Mouse (Mus musculus): ENCODE data around the gene Zcchc2. TPM values are rescaled to one million over a fixed set of nuclear protein-coding genes. Genes with fewer than 3 reads are reported as not detected.

Gene Zcchc2
- total RNA-seq, 4 experiments from 2014 or later: 7.9 to 10.5 (median 10.0) TPM

DNA sequence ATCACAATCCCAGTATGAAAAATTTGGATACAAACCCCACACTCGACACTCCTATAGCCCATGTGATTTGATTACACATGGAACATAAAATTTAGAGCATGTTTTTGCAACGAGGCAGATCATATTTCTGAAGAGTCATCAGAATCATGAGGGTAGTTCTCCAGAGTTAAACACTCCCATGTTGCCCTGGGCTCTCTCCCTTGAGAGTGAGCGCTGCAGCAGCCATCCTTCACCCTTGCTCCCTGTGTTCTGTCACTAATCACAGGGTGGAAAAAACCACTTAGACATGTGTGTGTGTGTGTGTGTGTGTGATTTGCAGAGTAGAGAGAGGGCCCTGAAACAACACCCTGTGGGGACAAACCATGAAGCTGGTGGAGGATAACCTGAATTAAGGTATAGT, 2.0 kb upstream of the Zcchc2 start:
- DNase-seq (ENCODE audit: low spot score): no peak

- no peak for DNase-seq (ENCODE audit: low spot score)
Observed at GRCm38 (mm10) chr1:105988903-105989639, 1.1 kb upstream of the Zcchc2 start.

GRCm38 (mm10) chr1:105989640-105989984, 594 bp upstream of the Zcchc2 start:
- no peak for DNase-seq (ENCODE audit: low spot score)

GRCm38 (mm10) chr1:105990911-105991761, 930 bp downstream of the Zcchc2 start:
- peak; percentile 58 for DNase-seq (ENCODE audit: low spot score)

DNA sequence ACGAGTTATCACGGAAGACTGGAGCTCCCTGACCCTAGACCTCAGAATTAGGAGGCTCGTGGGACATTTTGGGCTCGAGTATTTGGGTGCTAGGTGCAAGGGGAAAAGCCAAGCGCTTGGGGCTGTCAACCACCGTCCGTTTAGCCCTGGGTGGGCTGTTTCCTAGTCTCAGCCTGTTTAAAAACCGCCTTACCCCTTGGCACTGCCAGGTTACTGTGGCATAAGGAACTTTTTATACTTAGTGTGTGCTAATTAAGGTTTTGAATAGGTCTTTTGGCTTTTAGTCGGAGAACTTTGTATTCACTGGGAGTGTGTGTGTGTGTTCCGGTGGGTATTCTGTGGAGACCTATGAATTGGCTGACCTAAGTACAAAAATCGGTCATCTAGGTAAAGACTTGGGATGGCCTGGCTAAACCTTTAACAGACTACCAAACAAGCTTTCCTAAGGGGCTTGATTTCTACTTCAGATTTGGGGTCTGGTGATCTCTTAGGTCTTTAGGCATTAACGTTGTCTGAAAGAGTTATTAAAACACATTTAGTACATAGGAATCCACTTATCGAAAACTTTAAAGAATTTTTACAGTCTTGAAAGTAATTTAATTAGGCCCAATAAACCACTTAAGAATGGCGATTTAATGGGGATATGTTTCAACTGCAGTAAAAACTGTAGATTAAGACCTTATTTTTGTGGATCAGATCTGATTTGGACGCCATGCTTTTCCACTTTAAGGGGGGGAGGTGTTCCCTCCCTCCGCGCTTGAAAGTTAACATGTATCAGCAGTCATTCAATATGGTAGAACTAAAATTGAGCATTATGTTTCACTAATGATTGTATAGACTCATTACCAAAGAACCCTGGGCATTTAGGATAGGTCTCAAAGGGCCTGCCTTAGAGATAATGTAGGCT, 2.0 kb downstream of the Zcchc2 start:
- no peak for DNase-seq (ENCODE audit: low spot score)

DNA sequence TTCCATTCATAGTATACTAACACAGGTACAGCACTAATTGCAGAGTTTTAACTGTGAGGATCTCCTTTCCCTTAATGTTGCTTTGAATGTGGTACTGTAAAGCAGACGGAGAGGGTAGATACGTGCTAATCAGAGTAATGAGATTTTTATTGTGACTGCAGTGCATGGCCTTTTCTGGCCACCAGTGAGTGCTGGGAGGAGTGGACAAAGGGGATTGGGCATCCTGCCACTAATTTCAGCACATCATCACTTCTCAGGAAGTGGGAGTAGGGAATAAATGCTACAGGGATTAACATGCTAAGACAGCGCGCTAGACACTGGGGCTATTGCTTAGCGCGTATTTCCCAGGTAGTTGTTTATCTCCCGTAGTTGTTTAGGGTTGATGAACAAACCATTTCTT, 3.0 kb downstream of the Zcchc2 start:
- peak; percentile 56 for DNase-seq (ENCODE audit: low spot score)

- DNase-seq (ENCODE audit: low spot score): peak; percentile 82
Observed at GRCm38 (mm10) chr1:105993601-105994209, 3.5 kb downstream of the Zcchc2 start.

DNA sequence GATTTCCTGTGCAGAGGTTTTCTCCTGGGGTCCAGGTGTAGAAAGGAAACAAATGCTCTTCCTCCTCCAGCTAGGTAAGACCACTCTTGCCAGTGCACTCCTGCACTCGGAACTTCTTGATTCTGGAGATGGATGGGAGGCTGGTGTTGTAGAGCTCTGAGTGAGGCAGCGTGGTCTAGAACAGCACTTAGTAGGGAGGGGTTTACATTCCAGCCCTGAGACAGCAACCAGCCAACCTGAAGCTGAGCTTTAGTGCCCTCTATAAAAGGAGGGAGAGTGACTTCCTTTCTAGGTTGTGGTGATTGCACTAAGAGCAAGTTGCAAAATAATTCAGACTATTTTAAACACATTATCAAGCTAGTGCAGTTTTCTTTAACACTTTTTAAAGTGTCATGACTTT, 5.8 kb downstream of the Zcchc2 start:
- no peak for DNase-seq (ENCODE audit: low spot score)

DNA sequence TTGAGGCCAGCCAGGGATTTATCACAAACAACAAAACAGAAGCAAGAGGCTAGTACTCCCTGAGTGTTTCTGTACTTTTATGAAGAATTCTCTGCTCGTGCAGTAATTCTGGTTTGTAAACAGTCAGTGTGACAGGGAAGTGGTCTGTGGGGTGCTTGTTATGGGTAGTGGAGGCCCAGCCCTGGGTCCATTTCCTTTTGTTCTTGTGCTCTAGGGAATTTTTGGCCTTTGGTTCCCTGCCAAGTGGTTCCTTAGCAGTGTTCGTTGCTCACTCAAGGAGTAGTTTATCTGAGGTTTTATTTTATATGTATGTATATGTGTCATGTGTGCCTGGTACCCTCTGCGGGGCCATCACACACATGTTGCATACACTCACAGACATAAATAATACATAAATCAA, 7.1 kb downstream of the Zcchc2 start:
- peak; percentile 50 for DNase-seq (ENCODE audit: low spot score)

GRCm38 (mm10) chr1:105999802-106000201, 9.6 kb downstream of the Zcchc2 start:
- no peak for DNase-seq (ENCODE audit: low spot score)

DNA sequence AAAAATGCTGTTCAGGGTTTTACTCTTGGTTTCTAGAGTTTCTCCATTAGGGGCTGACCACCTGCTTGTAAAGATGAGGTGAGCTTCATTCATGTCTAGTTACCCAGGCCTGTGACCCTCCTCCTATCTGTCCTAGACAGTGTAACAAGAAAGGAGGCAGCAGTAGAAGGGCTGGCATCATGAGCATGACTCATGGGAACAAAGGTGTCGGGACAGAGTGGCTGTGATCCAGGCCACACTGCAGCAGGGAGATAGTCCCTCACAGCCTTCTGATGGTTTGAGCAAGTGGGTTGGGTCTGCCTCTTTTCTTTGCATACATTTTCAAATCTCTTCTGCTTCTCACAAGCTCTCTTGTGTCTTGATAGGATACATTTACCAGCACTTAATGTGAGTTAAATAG, 17.4 kb downstream of the Zcchc2 start:
- no peak for DNase-seq (ENCODE audit: low spot score)

DNA sequence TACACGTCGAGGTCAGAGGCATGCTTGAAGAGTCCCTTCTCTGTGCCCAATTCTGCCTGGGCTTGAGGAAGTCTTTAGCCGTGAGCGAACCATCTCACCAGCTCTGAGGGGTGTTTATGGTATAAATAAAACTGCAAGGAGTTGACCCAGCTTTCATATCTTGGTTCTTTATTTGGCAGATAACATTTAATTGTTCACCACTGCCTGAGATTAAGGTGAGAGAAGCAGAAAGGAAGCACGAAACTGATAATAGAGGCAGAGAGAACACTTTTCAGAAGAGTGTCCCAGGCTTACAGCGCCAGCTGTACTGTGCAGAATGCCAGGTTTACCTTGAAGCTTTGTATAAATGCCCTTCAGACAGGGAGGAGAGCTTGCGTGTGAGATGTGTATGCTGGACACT, 20.9 kb downstream of the Zcchc2 start:
- no peak for DNase-seq (ENCODE audit: low spot score)

GRCm38 (mm10) chr1:106013759-106014158, 23.6 kb downstream of the Zcchc2 start:
- DNase-seq (ENCODE audit: low spot score): no peak

- DNase-seq (ENCODE audit: low spot score): no peak
Observed at GRCm38 (mm10) chr1:106016262-106016661, 26.1 kb downstream of the Zcchc2 start.

DNA sequence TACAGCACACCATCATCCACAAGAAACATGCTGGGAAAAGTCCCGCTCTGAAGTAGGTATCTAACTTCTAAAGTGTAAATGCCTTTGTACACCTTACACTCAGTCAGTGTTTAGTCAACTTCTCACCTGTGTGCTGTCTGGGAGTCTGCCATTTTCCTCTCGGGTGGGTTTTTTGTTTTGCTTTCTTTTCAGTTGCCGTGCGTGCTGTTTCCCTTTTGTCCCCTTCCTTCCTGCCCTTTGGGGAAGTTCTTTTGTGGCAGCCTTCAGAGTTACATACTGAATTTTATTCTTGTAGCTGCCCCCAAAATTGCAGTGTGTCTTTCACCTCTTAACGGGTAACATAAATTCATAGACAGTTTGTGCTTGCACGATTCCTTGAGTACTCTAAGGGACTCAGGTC, 29.6 kb downstream of the Zcchc2 start:
- no peak for DNase-seq (ENCODE audit: low spot score)

DNA sequence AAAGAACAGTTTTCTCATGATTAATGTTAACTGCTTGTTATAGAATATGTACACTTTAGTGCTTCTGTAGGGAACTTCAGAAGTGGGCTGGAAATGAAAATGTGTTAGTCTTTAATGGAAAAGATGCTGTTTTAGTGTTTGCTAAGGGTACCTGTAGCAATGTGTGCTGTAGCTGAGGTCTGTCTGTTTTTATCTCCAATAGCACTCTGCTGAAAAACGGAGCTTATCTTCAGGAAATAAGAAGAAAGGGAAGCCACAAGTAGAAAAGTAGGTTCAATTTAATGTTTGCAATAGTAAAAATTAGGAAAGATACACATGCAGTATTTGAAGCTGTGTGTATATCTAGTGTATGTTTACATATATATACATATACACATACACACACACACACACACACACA, 32.8 kb downstream of the Zcchc2 start:
- DNase-seq (ENCODE audit: low spot score): no peak

GRCm38 (mm10) chr1:106024254-106024653, 34.0 kb downstream of the Zcchc2 start:
- DNase-seq (ENCODE audit: low spot score): no peak

GRCm38 (mm10) chr1:106024778-106025177, 34.6 kb downstream of the Zcchc2 start:
- DNase-seq (ENCODE audit: low spot score): no peak

- DNase-seq (ENCODE audit: low spot score): no peak
Observed at GRCm38 (mm10) chr1:106029769-106030168, 39.6 kb downstream of the Zcchc2 start.

GRCm38 (mm10) chr1:106030331-106030730, 40.1 kb downstream of the Zcchc2 start:
- no peak for DNase-seq (ENCODE audit: low spot score)

- DNase-seq (ENCODE audit: low spot score): no peak
Observed at GRCm38 (mm10) chr1:106030886-106031285, 40.7 kb downstream of the Zcchc2 start.

DNA sequence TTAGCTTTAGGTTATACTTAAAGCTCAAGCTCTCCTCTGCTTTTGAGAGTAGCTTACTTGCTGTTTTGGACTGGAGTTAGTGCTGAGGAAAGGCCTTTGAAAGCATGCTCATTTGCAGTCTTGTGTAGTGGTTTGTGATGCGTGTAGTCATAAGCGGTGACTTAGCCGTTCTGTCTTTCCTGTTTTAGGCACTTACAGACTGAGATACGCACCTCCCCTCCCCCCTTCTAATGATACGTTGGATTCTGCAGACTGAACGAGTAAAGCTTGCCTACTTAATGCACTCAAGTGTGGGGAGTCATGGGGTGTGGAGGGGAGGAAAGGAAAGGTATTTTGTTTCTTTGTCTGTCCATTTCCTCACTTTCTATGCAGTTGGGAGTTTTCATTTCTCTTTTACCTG, 41.7 kb downstream of the Zcchc2 start:
- DNase-seq (ENCODE audit: low spot score): no peak
